Mouse (Mus musculus) heart, postnatal 10 days (tissue): ENCODE measurements at regions not wholly inside any gene's neighbourhood (a gene's known extent, or its start where the extent isn't known, plus 50 kb on each side); places are given as distances from the start of the nearest gene placed in this dataset.

Source experiments
- DNase-seq, 2 experiments: peaks; one replicate each; pipeline ENCODE4 v3.0.0; 2021
- intact Hi-C: fragments of 180-260 bp; cut with DNase I; formaldehyde crosslinking; loops from one replicate; pipeline ENCODE4 v1.15.1; 2025

- intact Hi-C loops = no loop called here
- no peak for DNase-seq
Measured at GRCm38 (mm10) chr4:54704696-54705095, 240.2 kb upstream of the Zfp462 start.

GRCm38 (mm10) chr4:54709751-54710150 lies 235.1 kb upstream of the Zfp462 start:
- peak; percentile 22 to 41 for DNase-seq
- intact Hi-C loops = loop anchor here (2.0 kb wide), 1 partner anchor 71 kb away; no protein-coding TSS in a partner anchor

GRCm38 (mm10) chr4:54712929-54713328 lies 231.9 kb upstream of the Zfp462 start:
- DNase-seq = peak; percentile 5 to 8
- intact Hi-C loops = no loop called here

- DNase-seq = no peak
- intact Hi-C loops = no loop called here
Measured at GRCm38 (mm10) chr4:54714612-54715342, 230.1 kb upstream of the Zfp462 start.

GRCm38 (mm10) chr4:54718083-54718482 lies 226.8 kb upstream of the Zfp462 start:
- intact Hi-C loops = no loop called here
- no peak for DNase-seq

- intact Hi-C loops = no loop called here
- DNase-seq = peak in 1 of 2 experiments; percentile 6
Measured at GRCm38 (mm10) chr4:54739001-54739400, 205.8 kb upstream of the Zfp462 start.

GRCm38 (mm10) chr4:54751458-54751857 lies 193.4 kb upstream of the Zfp462 start:
- intact Hi-C loops = no loop called here
- no peak for DNase-seq

- DNase-seq = no peak
- intact Hi-C loops = no loop called here
Measured at GRCm38 (mm10) chr4:54756441-54756840, 188.4 kb upstream of the Zfp462 start.

GRCm38 (mm10) chr4:54757715-54758500 lies 186.9 kb upstream of the Zfp462 start:
- intact Hi-C loops = no loop called here
- peak; percentile 68 for DNase-seq

GRCm38 (mm10) chr4:54758501-54758829 lies 186.4 kb upstream of the Zfp462 start:
- no peak for DNase-seq
- intact Hi-C loops = no loop called here

GRCm38 (mm10) chr4:54761257-54761656 lies 183.6 kb upstream of the Zfp462 start:
- intact Hi-C loops = no loop called here
- DNase-seq = peak; percentile 35 to 53

GRCm38 (mm10) chr4:54765045-54765444 lies 179.8 kb upstream of the Zfp462 start:
- intact Hi-C loops = no loop called here
- DNase-seq = peak in 1 of 2 experiments; percentile 11

GRCm38 (mm10) chr4:54767506-54768200 lies 177.2 kb upstream of the Zfp462 start:
- intact Hi-C loops = no loop called here
- DNase-seq = peak; percentile 21 to 30

- DNase-seq = peak in 1 of 2 experiments; percentile 9
- intact Hi-C loops = no loop called here
Measured at GRCm38 (mm10) chr4:54768836-54769235, 176.0 kb upstream of the Zfp462 start.

- intact Hi-C loops = no loop called here
- no peak for DNase-seq
Measured at GRCm38 (mm10) chr4:54774066-54774465, 170.8 kb upstream of the Zfp462 start.

- intact Hi-C loops = no loop called here
- DNase-seq = no peak
Measured at GRCm38 (mm10) chr4:54774717-54775116, 170.1 kb upstream of the Zfp462 start.

- intact Hi-C loops = no loop called here
- no peak for DNase-seq
Measured at GRCm38 (mm10) chr4:54780511-54780910, 164.3 kb upstream of the Zfp462 start.

GRCm38 (mm10) chr4:54791217-54791742 lies 153.6 kb upstream of the Zfp462 start:
- intact Hi-C loops = no loop called here
- DNase-seq = no peak

GRCm38 (mm10) chr4:54793857-54794256 lies 151.0 kb upstream of the Zfp462 start:
- DNase-seq = no peak
- intact Hi-C loops = no loop called here

GRCm38 (mm10) chr4:54795246-54795645 lies 149.6 kb upstream of the Zfp462 start:
- intact Hi-C loops = no loop called here
- no peak for DNase-seq

- intact Hi-C loops = no loop called here
- DNase-seq = no peak
Measured at GRCm38 (mm10) chr4:54798523-54798922, 146.3 kb upstream of the Zfp462 start.
